Mouse (Mus musculus): ENCODE data around the gene Hist2h3c1.
A peak's percentile ranks its signal among the peaks of the same experiment; 100 is the strongest.
"Not testable (repeated sequence)": the region's sequence is repeated elsewhere in the genome, so short reads cannot be mapped to it uniquely, and the experiment has no call there.

Hist2h3c1 gene

GRCm38 (mm10) chr3:96260220-96260619 is 13.7 kb downstream of the Hist2h3c1 start:
- no peak for DNase-seq

GRCm38 (mm10) chr3:96261623-96262022 is 15.1 kb downstream of the Hist2h3c1 start:
- DNase-seq: no peak

GRCm38 (mm10) chr3:96262216-96262875 is 15.9 kb downstream of the Hist2h3c1 start:
- DNase-seq: peak; percentile 84 to 90

GRCm38 (mm10) chr3:96262979-96263550 is 16.6 kb downstream of the Hist2h3c1 start, which contains the start of gene Hist2h4:
Gene Hist2h4, minus strand, starts transcription at chr3:96263311.
- peak; percentile 95 to 97 for DNase-seq

- DNase-seq: peak; percentile 52 to 65
These were observed 17.3 kb downstream of the Hist2h3c1 start for GRCm38 (mm10) chr3:96263558-96264403.

- no peak for DNase-seq
These were observed 18.0 kb downstream of the Hist2h3c1 start for GRCm38 (mm10) chr3:96264404-96264949.

GRCm38 (mm10) chr3:96266132-96266710 is 19.7 kb downstream of the Hist2h3c1 start:
- no peak for DNase-seq

- no peak for DNase-seq
These were observed 21.1 kb downstream of the Hist2h3c1 start for GRCm38 (mm10) chr3:96267541-96267940.

- peak; percentile 84 to 87 for DNase-seq
These were observed 21.7 kb downstream of the Hist2h3c1 start, which contains the start of gene Hist2h3b for GRCm38 (mm10) chr3:96268051-96268775. Gene Hist2h3b, plus strand, starts transcription at chr3:96268654.

GRCm38 (mm10) chr3:96268776-96269378 is 22.4 kb downstream of the Hist2h3c1 start:
- not testable (repeated sequence) for DNase-seq

- peak; percentile 92 to 93 for DNase-seq
These were observed 23.3 kb downstream of the Hist2h3c1 start, which contains the start of gene Hist2h2bb for GRCm38 (mm10) chr3:96269511-96270474. Gene Hist2h2bb, plus strand, starts transcription at chr3:96269752.

- peak in 1 of 2 experiments; percentile 11 for DNase-seq
These were observed 27.3 kb downstream of the Hist2h3c1 start for GRCm38 (mm10) chr3:96273591-96274465.

GRCm38 (mm10) chr3:96277428-96277799 is 30.9 kb downstream of the Hist2h3c1 start:
- DNase-seq: peak; percentile 56 to 61

- DNase-seq: peak; percentile 95 to 96
These were observed 31.5 kb downstream of the Hist2h3c1 start for GRCm38 (mm10) chr3:96277800-96278624.

GRCm38 (mm10) chr3:96280660-96281059 is 34.2 kb downstream of the Hist2h3c1 start:
- no peak for DNase-seq

- DNase-seq: peak in 1 of 2 experiments; percentile 40
These were observed 38.0 kb downstream of the Hist2h3c1 start for GRCm38 (mm10) chr3:96284457-96284856.

GRCm38 (mm10) chr3:96287334-96287733 is 40.8 kb downstream of the Hist2h3c1 start:
- DNase-seq: peak in 1 of 2 experiments; percentile 27

- no peak for DNase-seq
These were observed 42.7 kb downstream of the Hist2h3c1 start for GRCm38 (mm10) chr3:96289201-96289600.

Data from lung, postnatal 4 days (tissue).